In genomic region chr4:116016396-116016795, GRCm38 (mm10) we compare ENCODE assay signal across 9 mouse cellular contexts. TPM values are rescaled to one million over a fixed set of nuclear protein-coding genes. Genes with fewer than 3 reads are reported as not detected.
DNase-seq lines count a peak whose midpoint lies in the region; ATAC-seq and TF ChIP-seq lines count a peak whose summit lies in the region.
"Had no signal": no experiment of that assay in that cellular context is flagged by ENCODE, and none has a peak within 500 bp of the region (broad histone marks: within the 10 kb centered on the region; RNA-seq: fewer than 3 reads in every experiment).

No protein-coding gene starts in this region.

- H3K9ac ChIP-seq in forebrain, embryonic 14.5 days (ENCODE audit: low read length), result no peak overlapping the region
- H3K9ac ChIP-seq in kidney, embryonic 16.5 days (replicated peaks; ENCODE audit: low read length), result no peak overlapping the region
- peak overlapping the region; percentile 82; the same call in 1 of the 2 replicates for H3K9ac ChIP-seq in neural tube, embryonic 15.5 days (replicated peaks)

- H3K4me2 ChIP-seq in forebrain, embryonic 14.5 days (ENCODE audit: low read length), result peak overlapping the region; percentile 99
- peak overlapping the region; percentile 98 for H3K4me2 ChIP-seq in kidney, embryonic 16.5 days (replicated peaks; ENCODE audit: low read depth, low read length)
- H3K4me2 ChIP-seq in neural tube, embryonic 15.5 days, result peak overlapping the region; percentile 95

- ATAC-seq in forebrain, embryonic 14.5 days, result no peak
- ATAC-seq in kidney, embryonic 16.5 days (ENCODE audit: low FRiP score, low TSS enrichment), result no peak
- no peak for ATAC-seq in neural tube, embryonic 15.5 days (ENCODE audit: low FRiP score)

- no peaks in the 10 kb centered on the region for H3K36me3 ChIP-seq in forebrain, embryonic 14.5 days (ENCODE audit: control insufficient read depth, insufficient read depth, low read length)
- no peaks in the 10 kb centered on the region for H3K36me3 ChIP-seq in kidney, embryonic 16.5 days (ENCODE audit: insufficient read depth, low read length)
- no peaks in the 10 kb centered on the region for H3K36me3 ChIP-seq in neural tube, embryonic 15.5 days
- H3K36me3 ChIP-seq: limb, embryonic 15.5 days had no signal

- no peak for DNase-seq in lung, adult 2 months
- no peak for DNase-seq in lung, postnatal 10 days
- no peak for DNase-seq in forebrain, embryonic 14.5 days (ENCODE audit: low spot score)
- DNase-seq in cerebellum, adult 18-20 months, result no peak
- DNase-seq in thymus, postnatal 4 days, result no peak
- no peak for DNase-seq in left cerebral cortex, adult 8-10 months (ENCODE audit: low spot score in 2 of 2)

- TF ChIP-seq POLR2A in lung, adult 2 months (IDR thresholded peaks at IDR 0.05; ENCODE audit: borderline replicate concordance, extremely low read depth, low read depth, low read length), result no peak

- H3K27ac ChIP-seq in forebrain, embryonic 14.5 days (ENCODE audit: low read depth, low read length), result no peak overlapping the region
- no peak overlapping the region for H3K27ac ChIP-seq in kidney, embryonic 16.5 days (ENCODE audit: low read length)
- H3K27ac ChIP-seq in neural tube, embryonic 15.5 days (replicated peaks), result no peak overlapping the region
- H3K27ac ChIP-seq: limb, embryonic 15.5 days had no signal

- peaks cover 3% of the 10 kb centered on the region; the same call in 1 of the 2 replicates for H3K4me1 ChIP-seq in lung, adult 2 months (ENCODE audit: control insufficient read depth, insufficient read depth, low read length)
- no peaks in the 10 kb centered on the region for H3K4me1 ChIP-seq in forebrain, embryonic 14.5 days (ENCODE audit: control insufficient read depth, insufficient read depth, low read length)
- peaks cover 16% of the 10 kb centered on the region for H3K4me1 ChIP-seq in kidney, embryonic 16.5 days (ENCODE audit: insufficient read depth, low read length)
- peaks cover 19% of the 10 kb centered on the region for H3K4me1 ChIP-seq in neural tube, embryonic 15.5 days

- peak overlapping the region; percentile 12 for H3K4me3 ChIP-seq in lung, adult 2 months (replicated peaks; ENCODE audit: extremely low read depth, low read depth, low read length)
- peak overlapping the region; percentile 71 for H3K4me3 ChIP-seq in forebrain, embryonic 14.5 days (ENCODE audit: low read depth, low read length)
- H3K4me3 ChIP-seq in kidney, embryonic 16.5 days (ENCODE audit: low read length), result peak overlapping the region; percentile 71
- peak overlapping the region; percentile 80 for H3K4me3 ChIP-seq in neural tube, embryonic 15.5 days (replicated peaks)

- 45% methylated on average over 3 of the region's 3 CpGs for WGBS in lung, adult 2 months
- 58% methylated on average over 3 of the region's 3 CpGs for WGBS in forebrain, embryonic 14.5 days
- 11% methylated on average over 3 of the region's 3 CpGs for WGBS in kidney, embryonic 16.5 days
- WGBS in neural tube, embryonic 15.5 days, result 27% methylated on average over 3 of the region's 3 CpGs

- H3K9me3 ChIP-seq in forebrain, embryonic 14.5 days (replicated peaks; ENCODE audit: control insufficient read depth, low read length), result no peaks in the 10 kb centered on the region
- no peaks in the 10 kb centered on the region for H3K9me3 ChIP-seq in kidney, embryonic 16.5 days (ENCODE audit: low read length)
- no peaks in the 10 kb centered on the region for H3K9me3 ChIP-seq in neural tube, embryonic 15.5 days (replicated peaks)
- H3K9me3 ChIP-seq: limb, embryonic 15.5 days had no signal

- TF ChIP-seq CTCF in lung, adult 2 months (IDR thresholded peaks at IDR 0.05; ENCODE audit: insufficient read depth, low read length), result no peak

- H3K27me3 ChIP-seq in forebrain, embryonic 14.5 days (replicated peaks; ENCODE audit: control insufficient read depth, insufficient read depth, low read length), result peaks cover 51% of the 10 kb centered on the region
- peaks cover 55% of the 10 kb centered on the region for H3K27me3 ChIP-seq in kidney, embryonic 16.5 days (ENCODE audit: insufficient read depth, low read length)
- H3K27me3 ChIP-seq in neural tube, embryonic 15.5 days (replicated peaks), result peaks cover 40% of the 10 kb centered on the region

RNA-seq across cellular contexts. Expression of gene Faah, which starts 1.3 kb away (rescaled TPM):
- polyA plus RNA-seq in lung, adult 2 months (2012; rRNA removed), result 24.5 and 31.7 TPM in 2 replicates
- polyA plus RNA-seq in forebrain, embryonic 14.5 days (2014; fragmentation: Nextera tagmentation; extraction: Ambion mirVana), result 7.0 and 7.3 TPM in 2 replicates
- polyA plus RNA-seq in kidney, embryonic 16.5 days (2015; fragmentation: Nextera tagmentation; extraction: Ambion mirVana), result 13.7 and 15.3 TPM in 2 replicates
- polyA plus RNA-seq in neural tube, embryonic 15.5 days (2015; fragmentation: Nextera tagmentation; extraction: Ambion mirVana), result 18.9 and 22.8 TPM in 2 replicates
- total RNA-seq in left cerebral cortex, adult 8-10 months (2022), result 10 to 100 TPM; 77.3 to 81.9 (median 80.2) TPM

RNA-seq across cellular contexts. Expression of gene Nsun4, which starts 37.3 kb away (rescaled TPM):
- polyA plus RNA-seq in lung, adult 2 months (2012; rRNA removed), result 14.3 and 22.8 TPM in 2 replicates
- 14.2 and 15.3 TPM in 2 replicates for polyA plus RNA-seq in forebrain, embryonic 14.5 days (2014; fragmentation: Nextera tagmentation; extraction: Ambion mirVana)
- 21.2 and 22.8 TPM in 2 replicates for polyA plus RNA-seq in kidney, embryonic 16.5 days (2015; fragmentation: Nextera tagmentation; extraction: Ambion mirVana)
- 13.1 and 13.5 TPM in 2 replicates for polyA plus RNA-seq in neural tube, embryonic 15.5 days (2015; fragmentation: Nextera tagmentation; extraction: Ambion mirVana)
- total RNA-seq in left cerebral cortex, adult 8-10 months (2022), result 10 to 100 TPM in 2 of 4 experiments, 1 to 10 TPM in 2; 9.0 to 11.5 (median 10.6) TPM

RNA-seq across cellular contexts. Expression of gene Uqcrh, which starts 58.5 kb away (rescaled TPM):
- 60.7 and 113 TPM in 2 replicates for polyA plus RNA-seq in lung, adult 2 months (2012; rRNA removed)
- 479 and 583 TPM in 2 replicates for polyA plus RNA-seq in forebrain, embryonic 14.5 days (2014; fragmentation: Nextera tagmentation; extraction: Ambion mirVana)
- 505 and 583 TPM in 2 replicates for polyA plus RNA-seq in kidney, embryonic 16.5 days (2015; fragmentation: Nextera tagmentation; extraction: Ambion mirVana)
- 499 and 535 TPM in 2 replicates for polyA plus RNA-seq in neural tube, embryonic 15.5 days (2015; fragmentation: Nextera tagmentation; extraction: Ambion mirVana)
- 100 to 1,000 TPM; 402 to 442 (median 412) TPM for total RNA-seq in left cerebral cortex, adult 8-10 months (2022)

RNA-seq across cellular contexts. Expression of gene Lrrc41, which starts 58.7 kb away (rescaled TPM):
- polyA plus RNA-seq in lung, adult 2 months (2012; rRNA removed), result 61.5 and 62.1 TPM in 2 replicates
- polyA plus RNA-seq in forebrain, embryonic 14.5 days (2014; fragmentation: Nextera tagmentation; extraction: Ambion mirVana), result 67.9 and 74.0 TPM in 2 replicates
- polyA plus RNA-seq in kidney, embryonic 16.5 days (2015; fragmentation: Nextera tagmentation; extraction: Ambion mirVana), result 87.9 and 88.0 TPM in 2 replicates
- 70.9 and 73.3 TPM in 2 replicates for polyA plus RNA-seq in neural tube, embryonic 15.5 days (2015; fragmentation: Nextera tagmentation; extraction: Ambion mirVana)
- total RNA-seq in left cerebral cortex, adult 8-10 months (2022), result 10 to 100 TPM; 45.2 to 53.2 (median 50.0) TPM

Comparison
In these comparisons a context has a peak if more than half of its experiments do, and no peak if none do; other contexts are left out.
1. H3K4me3 ChIP-seq: peak in every context shown above with its lines; median percentile 80 in neural tube, embryonic 15.5 days; 71 in forebrain, embryonic 14.5 days; 71 in kidney, embryonic 16.5 days; 12 in lung, adult 2 months.